Mouse (Mus musculus) forelimb bud, embryonic 11.5 days (tissue): Measurements from ENCODE around the gene Cox8a.

ENCODE experiments used
- DNase-seq: peaks from one replicate; pipeline ENCODE4 v3.0.0-alpha.2; 2012; ENCODE audit warnings: low read depth, low spot score

Gene Cox8a

GRCm38 (mm10) chr19:7217162-7217925, at the start of gene Cox8a:
Cox8a (minus strand) TSS chr19:7217616.
- peak; percentile 97 for DNase-seq

DNA sequence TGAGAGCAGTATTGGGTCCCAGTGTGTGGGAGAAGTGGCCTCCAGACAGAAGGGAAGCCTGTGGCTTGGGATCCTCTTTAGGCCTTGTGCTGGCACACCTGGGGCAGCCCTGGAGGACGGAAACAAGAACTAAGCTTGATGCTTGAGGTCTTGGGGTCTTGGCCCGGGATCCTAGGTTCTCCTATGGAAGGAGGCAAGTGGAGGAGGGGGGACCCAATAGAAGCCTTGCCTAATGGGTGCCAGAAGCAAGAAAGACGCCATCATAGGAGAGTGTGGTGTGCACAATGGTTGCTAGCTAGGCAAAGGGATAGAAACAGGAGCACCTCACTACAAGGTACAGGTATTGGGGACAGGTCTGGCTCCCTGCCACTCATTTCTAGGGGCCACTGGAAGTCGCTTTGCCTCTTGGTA, 49.0 kb upstream of the Cox8a start:
- no peak for DNase-seq

GRCm38 (mm10) chr19:7265478-7266191, 48.2 kb upstream of the Cox8a start:
- DNase-seq: no peak

- no peak for DNase-seq
These were observed 47.4 kb upstream of the Cox8a start for GRCm38 (mm10) chr19:7264766-7265331.

- DNase-seq: peak; percentile 86
These were observed 46.8 kb upstream of the Cox8a start for GRCm38 (mm10) chr19:7264088-7264765.

DNA sequence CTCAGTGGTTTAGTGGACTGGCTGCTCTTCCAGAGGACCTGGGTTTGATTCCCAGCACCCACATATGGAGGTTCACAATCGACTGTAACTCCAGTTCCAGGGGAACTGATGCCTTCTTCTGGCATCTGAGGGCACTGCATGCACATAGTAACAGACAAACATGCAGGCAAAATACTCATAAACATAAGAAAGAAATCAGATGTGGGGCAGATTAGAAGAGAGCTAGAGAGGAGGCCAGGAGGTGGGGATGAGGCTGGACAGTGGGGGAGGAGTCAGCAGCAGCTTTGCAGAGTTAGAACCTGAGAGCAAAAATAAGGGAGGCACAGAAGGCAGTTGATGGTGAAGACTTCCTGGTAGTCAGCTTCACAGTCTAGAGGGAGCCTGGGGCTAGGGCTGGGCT, 45.2 kb upstream of the Cox8a start:
- no peak for DNase-seq

DNA sequence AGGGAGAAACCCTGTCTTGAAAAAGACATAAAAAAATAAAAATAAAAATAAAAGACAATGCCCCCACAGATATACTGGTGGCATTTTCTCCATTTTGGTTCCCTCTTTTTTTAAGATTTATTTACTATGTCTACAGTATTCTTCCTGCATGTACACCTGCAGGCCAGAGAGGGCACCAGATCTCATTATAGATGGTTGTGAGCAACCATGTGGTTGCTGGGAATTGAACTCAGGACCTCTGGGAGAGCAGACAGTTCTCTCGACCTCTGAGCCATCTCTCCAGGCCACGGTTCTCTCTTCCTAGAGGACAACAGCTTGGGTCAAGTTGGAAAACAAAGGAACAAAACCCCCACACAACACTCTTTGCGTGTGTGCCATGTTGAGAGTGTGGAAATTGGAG, 44.5 kb upstream of the Cox8a start:
- DNase-seq: no peak

DNA sequence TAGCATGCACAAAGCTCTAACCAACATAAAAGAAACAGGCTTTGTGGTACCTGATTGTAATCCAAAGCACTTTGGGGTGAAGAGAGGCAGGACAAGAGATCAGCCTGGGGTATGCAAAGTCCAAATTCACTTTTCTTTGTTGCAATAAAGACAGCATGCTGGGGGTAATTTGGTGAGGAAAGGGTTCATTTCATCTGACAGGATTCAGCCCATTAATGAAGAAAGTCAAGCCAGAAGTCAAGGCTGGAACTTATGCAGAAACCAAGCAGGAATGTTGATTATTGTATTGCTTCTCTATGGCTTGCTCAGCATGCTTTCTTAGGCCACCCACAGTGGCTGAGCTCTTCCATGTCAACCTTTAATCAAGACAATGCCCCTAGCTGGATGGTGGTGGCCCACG, 44.1 kb upstream of the Cox8a start:
- DNase-seq: no peak

DNA sequence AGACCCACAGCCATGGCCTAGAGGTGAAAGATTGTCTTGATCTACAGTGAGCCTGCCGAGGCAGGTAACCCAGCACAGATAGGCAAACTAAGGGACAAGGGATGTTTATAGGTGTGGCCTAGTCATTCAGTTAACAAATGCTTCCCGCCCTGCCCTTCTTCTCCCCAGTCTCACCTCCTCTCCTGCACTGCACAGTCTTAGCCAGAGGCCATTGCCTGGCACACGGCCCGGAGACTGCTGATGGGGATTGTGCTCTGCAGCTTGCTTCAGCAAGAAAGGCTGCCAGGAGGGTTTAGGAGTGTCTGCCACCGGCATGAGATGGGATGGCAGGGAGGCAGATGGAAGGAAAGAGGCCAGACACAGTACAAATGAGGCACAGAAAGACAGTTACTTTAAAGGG, 40.5 kb upstream of the Cox8a start:
- no peak for DNase-seq

DNA sequence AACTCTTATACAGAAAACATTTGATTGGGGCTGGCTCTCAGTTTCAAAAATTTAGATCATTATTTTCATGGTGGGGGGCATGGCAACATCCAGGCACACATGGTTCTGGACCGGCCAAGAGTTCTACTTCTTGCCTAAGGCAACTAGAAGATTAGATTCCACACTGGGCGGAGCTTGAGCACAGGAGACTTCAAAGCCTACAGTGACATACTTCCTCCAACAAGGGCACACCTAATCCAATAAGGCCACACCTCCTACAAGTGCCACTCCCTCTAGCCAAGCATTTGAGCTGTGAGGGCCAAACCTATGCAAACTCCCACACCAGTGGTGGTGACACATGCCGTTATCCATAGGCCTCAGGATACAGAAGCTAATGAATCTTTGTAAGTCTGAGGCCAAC, 28.6 kb upstream of the Cox8a start:
- no peak for DNase-seq

DNA sequence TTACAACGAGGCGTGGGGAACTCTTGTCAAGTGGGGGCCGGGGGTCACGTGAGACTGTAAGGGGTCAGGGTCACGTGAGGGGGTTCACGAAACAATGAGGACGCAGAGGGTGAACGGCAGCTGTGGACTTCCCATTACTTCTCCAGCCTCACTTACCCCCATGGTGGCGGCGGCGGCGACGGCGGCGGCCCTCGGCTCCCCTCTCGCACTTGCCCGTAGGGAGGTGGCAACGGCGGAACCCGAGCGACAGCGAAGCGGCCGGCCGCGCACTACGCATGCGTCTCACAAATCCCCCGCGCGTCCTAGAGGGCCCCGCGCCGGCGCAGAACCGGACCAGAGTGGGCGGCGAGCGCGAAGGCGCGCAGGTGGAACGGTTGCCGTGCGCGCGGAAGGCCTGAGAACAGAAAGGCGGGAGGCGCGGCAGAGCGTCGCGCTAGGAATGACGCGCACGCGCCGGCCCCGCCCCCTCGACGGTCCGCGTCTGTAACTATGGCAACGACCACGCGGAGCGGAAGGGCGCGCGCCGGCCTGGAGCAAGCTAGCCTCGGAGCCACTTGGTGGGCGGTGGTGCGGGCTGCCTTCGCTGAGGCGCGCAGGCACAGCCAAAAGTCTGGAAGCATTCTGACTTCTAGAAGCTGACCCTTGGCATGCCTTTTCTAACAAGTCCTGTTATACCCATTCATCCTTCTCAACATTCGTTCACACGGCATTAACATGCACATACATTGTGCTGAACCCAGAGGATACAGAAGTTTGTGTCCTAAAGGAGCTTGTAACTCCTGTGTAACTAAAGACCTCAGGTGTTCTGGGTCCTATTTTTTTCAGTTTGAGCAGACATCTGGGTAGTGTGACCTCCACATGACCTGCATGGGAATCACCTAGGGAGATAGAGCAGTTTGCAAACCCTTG, 23.6 kb upstream of the Cox8a start, which contains the start of gene Naa40:
Naa40 (minus strand) TSS at position 402 of the 909 bp plus-strand sequence.
- peak; percentile 94 for DNase-seq

DNA sequence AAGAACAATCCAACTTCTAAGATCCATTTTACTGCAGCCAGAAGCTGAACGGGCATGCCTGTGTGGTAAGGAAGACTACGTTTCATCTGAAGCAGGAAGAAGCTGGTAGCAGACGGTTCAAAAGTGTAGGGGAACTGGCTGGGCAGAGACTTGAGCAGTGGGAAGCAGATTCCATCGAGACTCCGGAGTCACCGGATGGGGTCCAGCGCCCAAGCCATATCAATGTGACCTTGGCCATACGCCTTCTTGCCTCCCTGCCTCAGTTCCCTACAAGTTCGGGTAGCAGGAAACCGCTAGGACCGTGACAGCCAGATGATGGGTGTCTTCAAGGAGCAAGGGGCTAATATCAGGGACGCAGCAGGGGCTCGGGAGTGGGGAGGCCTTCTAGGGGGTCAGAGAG, 22.9 kb upstream of the Cox8a start:
- DNase-seq: no peak

GRCm38 (mm10) chr19:7239574-7239973, 22.2 kb upstream of the Cox8a start:
- no peak for DNase-seq

DNA sequence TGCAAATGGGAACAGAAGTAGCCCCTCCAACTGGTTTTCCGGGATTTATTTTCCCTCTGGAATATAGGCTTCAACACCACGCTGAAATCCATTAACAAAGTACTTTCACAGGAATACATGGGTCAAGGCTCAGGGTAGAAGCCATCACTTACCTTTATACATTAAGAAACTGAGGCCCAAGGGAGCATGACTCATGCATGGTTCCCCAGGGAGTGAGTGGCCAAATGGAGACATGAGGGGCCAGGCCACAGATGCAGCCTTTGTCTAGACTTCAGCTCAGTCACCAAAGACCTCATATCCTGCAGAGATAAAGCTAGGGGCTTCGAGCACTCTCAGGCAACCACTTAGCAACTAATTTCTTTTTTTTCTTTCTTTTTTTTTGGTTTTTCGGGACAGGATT, 19.3 kb upstream of the Cox8a start:
- no peak for DNase-seq

- DNase-seq: no peak
These were observed 18.6 kb upstream of the Cox8a start for GRCm38 (mm10) chr19:7236011-7236410.

- DNase-seq: no peak
These were observed 18.0 kb upstream of the Cox8a start for GRCm38 (mm10) chr19:7235461-7235860.

DNA sequence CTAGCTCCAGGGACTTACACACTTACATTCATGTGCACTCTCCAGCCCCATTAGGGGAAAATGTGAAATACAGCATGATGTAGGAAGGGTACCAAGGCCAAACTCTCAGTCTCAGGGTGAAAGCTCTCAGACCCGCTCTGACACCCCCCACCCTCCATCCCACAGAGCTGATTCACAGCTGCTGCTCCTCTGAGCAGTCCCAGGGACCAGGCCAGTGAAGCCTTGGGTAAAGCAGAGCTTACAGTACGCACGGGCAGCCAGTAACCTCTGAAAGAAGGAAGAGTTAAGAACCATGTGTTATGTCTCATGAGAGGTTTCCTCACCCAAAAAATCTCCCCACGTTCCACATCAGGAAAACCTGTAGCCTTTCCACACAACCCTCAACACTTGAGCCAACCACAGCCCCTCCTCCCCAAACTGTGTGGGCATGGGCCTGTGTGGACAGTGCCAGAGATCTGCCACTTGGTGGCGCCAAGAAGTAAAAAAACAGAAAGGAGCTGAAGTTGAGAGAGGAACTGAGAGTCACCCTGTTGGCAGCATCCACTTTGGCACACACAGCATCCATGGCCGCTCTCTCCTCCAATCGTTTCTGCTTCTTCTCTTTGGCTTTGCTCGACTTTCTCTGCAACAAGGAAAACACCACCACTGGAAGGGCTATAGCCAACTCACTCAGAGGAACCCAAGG, 17.3 kb upstream of the Cox8a start:
- peak; percentile 61 for DNase-seq

GRCm38 (mm10) chr19:7226511-7226914, 9.1 kb upstream of the Cox8a start:
- DNase-seq: no peak

GRCm38 (mm10) chr19:7225096-7225690, 7.8 kb upstream of the Cox8a start:
- no peak for DNase-seq

DNA sequence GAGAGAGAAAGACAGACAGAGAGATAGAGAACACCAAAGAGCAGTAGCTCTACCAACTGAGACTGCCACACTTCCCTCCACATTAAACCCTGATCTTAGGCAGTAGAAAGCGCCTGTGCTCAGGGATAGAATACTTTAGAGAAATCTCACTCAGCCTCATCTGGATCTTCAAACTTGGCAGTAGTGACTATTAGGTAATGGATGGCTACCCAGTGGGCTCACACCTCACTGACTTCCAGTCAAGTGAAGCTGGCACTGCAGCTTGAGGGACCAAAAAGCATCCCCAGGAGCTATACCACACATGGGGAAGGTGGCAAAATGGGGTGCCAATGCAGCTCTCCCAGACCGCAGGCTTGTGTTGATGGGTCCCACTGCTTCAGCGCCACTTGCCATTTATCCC, 6.8 kb upstream of the Cox8a start:
- no peak for DNase-seq
